Mouse (Mus musculus): ENCODE measurements around the gene Gm20388.

- no peak for TF ChIP-seq GATA1 (IDR thresholded peaks at IDR 0.05; ENCODE audit: low read length)
- TF ChIP-seq TAL1 (IDR thresholded peaks at IDR 0.05; ENCODE audit: low read length), result no peak
Measured at GRCm38 (mm10) chr8:123786166-123786565, 3875.5 kb downstream of the Gm20388 start.

Data from erythroblast, embryonic 14.5 days (primary cell).